Mouse (Mus musculus) kidney, adult 2 months (tissue): ENCODE measurements around the gene Jmjd1c.

ENCODE experiments used
- CTCF ChIP-seq: fragments of 200-500 bp; conservative IDR thresholded peaks from 2 replicates; pipeline ENCODE4 v1.5.1; 2011; ENCODE audit warnings: low read depth, mild to moderate bottlenecking, control low read depth, low read length, moderate library complexity, mixed read lengths; ENCODE audit not compliant: insufficient read depth, insufficient read length
- POLR2A ChIP-seq: fragments of 200-500 bp; IDR thresholded peaks from one replicate; pipeline ENCODE4 v1.6.1; 2011; ENCODE audit warnings: low read depth, low read length, control low read depth

DNA sequence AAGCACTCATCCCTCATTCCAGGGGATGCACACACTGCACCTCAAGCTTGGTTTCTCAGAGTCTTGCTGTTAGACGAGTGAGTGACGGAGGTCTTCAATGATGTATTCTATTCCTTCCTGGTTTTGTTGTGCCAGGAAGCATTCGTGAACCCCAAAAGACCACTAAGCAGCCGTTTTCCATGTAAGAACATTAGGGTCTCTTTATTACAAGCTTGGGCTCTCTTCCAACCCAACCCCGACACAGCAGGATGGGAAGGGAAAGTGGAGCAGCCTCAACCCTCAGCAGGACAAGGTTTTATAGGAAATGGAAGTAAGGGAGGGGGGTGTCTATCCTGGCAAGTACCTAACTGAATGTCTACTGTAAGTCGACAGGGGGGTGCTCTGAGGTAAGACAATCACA is 37.2 kb upstream of the Jmjd1c start:
- TF ChIP-seq POLR2A, result no peak
- TF ChIP-seq CTCF, result no peak
